Mouse (Mus musculus) stomach, embryonic 15.5 days (tissue): ENCODE measurements around the gene Mtmr14. TPM values are rescaled to one million over a fixed set of nuclear protein-coding genes. Genes with fewer than 3 reads are reported as not detected.

ENCODE experiments used
- polyA plus RNA-seq: library from polyadenylated mRNA; unstranded; fragments of >200 nt; fragmentation: Nextera tagmentation; extraction: Ambion mirVana; gene quantifications from 2 replicates; pipeline ENCODE4 v1.2.1, GENCODE M21; 2015

Mtmr14 gene
- polyA plus RNA-seq, 1 experiment from 2014 or later: 34.3 TPM

Other genes starting within 250 kb of the Mtmr14 start
- gene Thumpd3, start 191.6 kb upstream of the Mtmr14 start, polyA plus RNA-seq: 52.1 and 52.3 TPM in 2 replicates
- gene Setd5, start 160.5 kb upstream of the Mtmr14 start, polyA plus RNA-seq: 70.3 and 72.2 TPM in 2 replicates
- gene Lhfpl4, start 42.5 kb upstream of the Mtmr14 start, polyA plus RNA-seq: 1.7 and 2.0 TPM in 2 replicates
- 0.22 and 0.23 TPM in 2 replicates for gene Cpne9, start 44.5 kb downstream of the Mtmr14 start, polyA plus RNA-seq
- 15.9 and 17.6 TPM in 2 replicates for gene Brpf1, start 69.3 kb downstream of the Mtmr14 start, polyA plus RNA-seq
- 13.1 and 13.3 TPM in 2 replicates for gene Ogg1, start 89.1 kb downstream of the Mtmr14 start, polyA plus RNA-seq
- gene Camk1, start 106.1 kb downstream of the Mtmr14 start, polyA plus RNA-seq: 92.7 and 94.4 TPM in 2 replicates
- gene Tada3, start 140.0 kb downstream of the Mtmr14 start, polyA plus RNA-seq: 44.1 and 44.2 TPM in 2 replicates
- 362 and 387 TPM in 2 replicates for gene Arpc4, start 140.3 kb downstream of the Mtmr14 start, polyA plus RNA-seq
- gene Ttll3, start 151.4 kb downstream of the Mtmr14 start, polyA plus RNA-seq: 2.9 and 3.2 TPM in 2 replicates
- 15.9 and 20.8 TPM in 2 replicates for gene Rpusd3, start 181.5 kb downstream of the Mtmr14 start, polyA plus RNA-seq
- 2.3 and 3.8 TPM in 2 replicates for gene Cidec, start 197.9 kb downstream of the Mtmr14 start, polyA plus RNA-seq
- 84.2 and 91.1 TPM in 2 replicates for gene Jagn1, start 204.7 kb downstream of the Mtmr14 start, polyA plus RNA-seq
- 16.8 and 18.2 TPM in 2 replicates for gene Il17re, start 220.6 kb downstream of the Mtmr14 start, polyA plus RNA-seq
- 26.4 and 26.7 TPM in 2 replicates for gene Il17rc, start 233.6 kb downstream of the Mtmr14 start, polyA plus RNA-seq
- 23.2 and 23.3 TPM in 2 replicates for gene Creld1, start 245.5 kb downstream of the Mtmr14 start, polyA plus RNA-seq